Mouse (Mus musculus) liver, embryonic 16.5 days (tissue): Measurements from ENCODE around the gene Cubn. TPM values are rescaled to one million over a fixed set of nuclear protein-coding genes. Genes with fewer than 3 reads are reported as not detected.
A peak's percentile ranks its signal among the peaks of the same experiment; 100 is the strongest.

Experiments
- ATAC-seq: fragments of 200-750 bp; cut with Nextera tagmentation; 2 replicates; pipeline ENCODE4 v1.8.0; 2017; ENCODE audit warnings: low read depth, mild to moderate bottlenecking, moderate number of reproducible peaks, moderate library complexity
- H3K27ac ChIP-seq: fragments of 300-500 bp; sonication (generic); 2 replicates; pipeline ENCODE4 v1.5.1; 2014; ENCODE audit warnings: mild to moderate bottlenecking, low read length
- H3K27me3 ChIP-seq: fragments of 300-500 bp; sonication (generic); 2 replicates; pipeline ENCODE4 v1.6.1; 2014; ENCODE audit warnings: low read depth, low read length, mixed read lengths; ENCODE audit not compliant: control insufficient read depth, insufficient read depth
- H3K36me3 ChIP-seq: fragments of 300-500 bp; sonication (generic); 2 replicates; pipeline ENCODE4 v1.6.1; 2014; ENCODE audit warnings: mild to moderate bottlenecking; ENCODE audit not compliant: control insufficient read depth, insufficient read depth
- H3K4me1 ChIP-seq: fragments of 300-500 bp; sonication (generic); 2 replicates; pipeline ENCODE4 v1.6.1; 2014; ENCODE audit warnings: low read depth, low read length, mixed read lengths; ENCODE audit not compliant: control insufficient read depth
- H3K4me2 ChIP-seq: fragments of 300-500 bp; sonication (generic); 2 replicates; pipeline ENCODE4 v1.6.1; 2014; ENCODE audit warnings: low read depth, low read length, mixed read lengths
- H3K4me3 ChIP-seq: fragments of 300-500 bp; sonication (generic); 2 replicates; pipeline ENCODE4 v1.5.1; 2014; ENCODE audit warnings: low read depth, mild to moderate bottlenecking, low read length
- H3K9ac ChIP-seq: fragments of 300-500 bp; sonication (generic); 2 replicates; pipeline ENCODE4 v1.6.1; 2014; ENCODE audit warnings: low read depth, low read length
- H3K9me3 ChIP-seq: fragments of 300-500 bp; sonication (generic); replicated peaks from 2 replicates; pipeline ENCODE4 v1.6.1; 2016; ENCODE audit warnings: low read length; ENCODE audit not compliant: control insufficient read depth
- WGBS: fragments of 180-500 bp; shearing (Covaris S2); extraction: QIAGEN DNeasy Blood & Tissue Kit; methylation state at CpG from one replicate; pipeline ENCODE4 v1.1.7; 2014; ENCODE audit not compliant: insufficient replicate concordance; 5-methylcytosine and 5-hydroxymethylcytosine counted together
- polyA plus RNA-seq: library from polyadenylated mRNA; unstranded; fragments of >200 nt; fragmentation: Nextera tagmentation; extraction: Ambion mirVana; gene quantifications from 2 replicates; pipeline ENCODE4 v1.2.1, GENCODE M21; 2015

Gene Cubn
- polyA plus RNA-seq = 0.05 and 0.11 TPM in 2 replicates

DNA sequence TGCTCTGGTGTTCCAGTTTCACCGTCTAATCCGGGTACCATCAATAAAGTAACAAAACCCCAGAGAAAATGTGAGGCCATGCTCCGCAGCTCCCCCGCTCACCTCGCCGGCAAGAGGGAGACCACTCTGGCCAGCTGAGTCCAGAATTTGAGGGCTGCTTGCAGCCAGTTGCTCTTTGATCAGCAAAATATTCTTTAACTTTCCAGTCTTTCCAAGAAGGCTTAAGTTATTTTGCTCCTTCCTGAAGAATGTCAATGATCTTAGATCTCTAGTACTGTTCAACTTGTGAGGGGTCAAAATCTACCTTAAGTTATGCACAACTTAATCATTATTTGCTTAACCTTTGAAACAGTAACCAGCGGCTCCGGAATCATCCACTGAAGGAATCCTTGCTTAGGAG, at the start of gene Cubn:
Cubn (minus strand) TSS at position 80 of the 400 bp plus-strand sequence.
- H3K9ac ChIP-seq = no peak within 1 kb of the TSS
- 68% methylated on average over 8 of the region's 8 CpGs for WGBS
- ATAC-seq = no peak
- H3K36me3 ChIP-seq = no peaks in the 10 kb centered on the region
- H3K27ac ChIP-seq = no peak within 1 kb of the TSS
- H3K27me3 ChIP-seq = no peaks in the 10 kb centered on the region
- H3K9me3 ChIP-seq = no peaks in the 10 kb centered on the region
- no peak within 1 kb of the TSS for H3K4me3 ChIP-seq
- H3K4me1 ChIP-seq = no peaks in the 10 kb centered on the region; the same call in 1 of the 2 replicates
- H3K4me2 ChIP-seq = no peak within 1 kb of the TSS

DNA sequence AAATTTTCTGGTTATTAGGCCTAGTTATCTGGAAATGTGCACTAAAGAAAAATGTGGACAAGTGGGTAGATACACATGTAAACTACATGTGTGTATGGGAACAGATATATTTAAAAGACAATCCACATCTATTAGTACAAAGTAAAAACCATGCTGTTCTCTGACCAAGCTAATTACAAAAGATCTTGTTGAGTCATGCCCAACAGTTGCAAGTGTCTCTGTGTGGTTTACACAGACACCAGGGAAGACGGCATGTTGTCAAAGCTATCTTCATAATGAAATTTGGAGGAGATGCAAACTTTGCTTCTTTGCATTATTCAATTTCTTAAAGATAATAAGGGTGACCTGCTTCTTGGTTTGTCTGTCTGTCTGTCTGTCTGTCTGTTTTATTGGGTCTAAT, 48.2 kb upstream of the Cubn start:
- H3K4me3 ChIP-seq = no peak overlapping the region
- H3K4me2 ChIP-seq = no peak overlapping the region
- ATAC-seq = no peak
- H3K9me3 ChIP-seq = no peaks in the 10 kb centered on the region
- no peaks in the 10 kb centered on the region for H3K27me3 ChIP-seq
- no peak overlapping the region for H3K27ac ChIP-seq
- peaks cover 26% of the 10 kb centered on the region for H3K4me1 ChIP-seq
- no peaks in the 10 kb centered on the region for H3K36me3 ChIP-seq
- 34% methylated on average over 1 of the region's 1 CpGs for WGBS
- no peak overlapping the region for H3K9ac ChIP-seq

DNA sequence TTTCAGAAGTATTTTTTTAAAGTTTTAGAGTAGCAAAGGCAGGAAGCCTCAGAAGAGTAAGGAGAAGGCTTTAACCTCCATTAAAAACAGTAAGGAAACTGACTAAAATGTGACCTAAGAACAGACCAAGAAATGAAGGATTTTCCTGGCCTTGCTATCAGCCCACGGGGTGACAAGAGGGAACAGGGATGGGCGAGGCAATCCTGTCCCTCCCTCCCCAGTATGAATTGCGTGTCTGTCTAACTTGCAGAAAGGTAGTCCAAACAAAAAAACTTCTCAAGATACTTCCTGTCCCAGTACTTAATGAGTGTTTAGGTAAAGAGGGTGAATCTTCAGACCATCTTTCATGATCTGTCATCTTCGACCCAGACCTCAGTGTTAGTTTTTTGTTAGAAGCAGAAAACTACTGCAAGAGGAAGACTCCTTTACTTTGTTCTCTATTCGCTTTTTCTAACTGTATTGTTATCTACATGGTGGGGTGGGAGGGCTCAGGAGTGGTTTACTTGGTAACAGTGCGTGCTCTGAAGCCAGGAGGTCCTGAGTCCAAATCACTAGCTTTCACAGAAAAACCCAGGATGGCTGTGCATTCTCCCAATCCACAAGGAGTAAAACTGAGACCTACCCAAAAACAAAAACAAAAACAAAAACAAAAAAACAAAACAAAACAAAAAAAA, 47.2 kb upstream of the Cubn start:
- Histone ChIP-seq H3K4me2 (peak overlapping the region; percentile 18), H3K27ac (0 out of 2 replicates have a peak overlapping the region, but pooled peaks have one; percentile 45), H3K27me3 (no peaks in the 10 kb centered on the region), H3K36me3 (no peaks in the 10 kb centered on the region), H3K9me3 (no peaks in the 10 kb centered on the region), H3K4me1 (peaks cover 20% of the 10 kb centered on the region), H3K4me3 (no peak overlapping the region), H3K9ac (0 out of 2 replicates have a peak overlapping the region, but pooled peaks have one; percentile 10)
- 17% methylated on average over 6 of the region's 6 CpGs for WGBS
- 0 out of 2 replicates have a peak, but pooled peaks have one; percentile 41 for ATAC-seq

DNA sequence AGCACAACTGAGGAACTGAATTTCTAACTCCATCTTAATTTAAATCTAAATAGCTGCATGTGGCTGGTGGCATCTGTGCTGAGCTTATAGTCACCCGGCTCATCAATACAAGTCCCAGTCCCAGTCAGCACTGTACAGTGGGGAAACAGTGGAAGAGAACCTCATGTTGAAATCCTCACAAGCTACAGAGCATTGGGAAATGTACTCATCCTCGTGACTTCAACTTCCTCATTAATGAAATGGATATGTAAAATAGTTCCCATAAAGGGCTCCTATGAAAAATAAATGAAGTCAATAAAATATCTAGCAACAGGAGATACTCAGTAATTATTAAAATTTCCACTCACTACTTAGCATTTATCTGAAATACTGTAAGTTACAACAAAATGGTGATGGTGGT, 46.6 kb upstream of the Cubn start:
- H3K9ac ChIP-seq = no peak overlapping the region
- WGBS = 60% methylated on average over 2 of the region's 2 CpGs
- H3K27ac ChIP-seq = peak overlapping the region; percentile 21
- H3K4me3 ChIP-seq = no peak overlapping the region
- peaks cover 18% of the 10 kb centered on the region for H3K4me1 ChIP-seq
- H3K9me3 ChIP-seq = no peaks in the 10 kb centered on the region
- H3K36me3 ChIP-seq = no peaks in the 10 kb centered on the region
- ATAC-seq = peak; percentile 54
- no peaks in the 10 kb centered on the region for H3K27me3 ChIP-seq
- no peak overlapping the region for H3K4me2 ChIP-seq

DNA sequence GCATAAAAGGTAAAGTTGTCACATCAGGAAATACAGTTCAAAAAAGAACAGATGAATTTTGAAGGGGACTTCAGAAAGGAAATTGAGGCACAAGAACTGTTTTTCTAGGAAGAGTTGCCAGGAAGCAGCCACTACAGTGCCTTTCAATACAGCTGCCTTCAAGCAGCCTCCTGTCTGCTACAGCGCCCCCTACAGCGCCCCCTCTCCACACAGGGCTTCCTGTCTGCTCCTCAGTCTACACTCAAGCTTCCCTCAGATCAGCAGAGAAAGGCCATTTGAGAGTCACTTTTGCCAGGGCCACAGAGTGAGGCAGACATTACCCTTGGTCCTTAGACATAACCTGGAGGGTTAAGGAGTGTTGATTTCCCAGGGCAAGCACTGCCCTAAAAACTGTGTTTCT, 46.1 kb upstream of the Cubn start:
- Histone ChIP-seq H3K9ac (peak overlapping the region; percentile 16; the same call in 1 of the 2 replicates), H3K36me3 (no peaks in the 10 kb centered on the region), H3K27me3 (no peaks in the 10 kb centered on the region), H3K4me1 (peaks cover 16% of the 10 kb centered on the region), H3K27ac (peak overlapping the region; percentile 21), H3K4me3 (no peak overlapping the region), H3K4me2 (no peak overlapping the region), H3K9me3 (no peaks in the 10 kb centered on the region)
- 24% methylated on average over 2 of the region's 2 CpGs for WGBS
- ATAC-seq = peak; percentile 65

DNA sequence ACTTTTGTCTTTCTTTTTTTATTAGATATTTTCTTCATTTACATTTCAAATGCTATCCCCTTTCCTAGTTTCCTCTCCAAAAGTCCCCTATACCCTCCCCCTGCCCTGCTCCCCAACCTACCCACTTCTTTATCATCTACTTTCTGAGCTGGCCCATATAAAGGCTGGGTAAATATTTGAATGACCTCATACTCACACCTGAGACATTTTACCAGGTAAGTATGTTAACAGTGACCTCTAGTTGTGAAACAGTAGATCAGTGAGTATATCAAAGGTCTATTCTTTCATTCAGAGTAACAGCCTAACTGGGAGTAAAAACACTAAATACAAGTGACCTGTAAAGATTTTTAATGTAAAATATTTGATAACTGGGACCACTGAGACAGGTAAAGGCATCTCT, 45.1 kb upstream of the Cubn start:
- H3K9me3 ChIP-seq = no peaks in the 10 kb centered on the region
- H3K9ac ChIP-seq = no peak overlapping the region
- peak; percentile 45; the same call in 1 of the 2 replicates for ATAC-seq

DNA sequence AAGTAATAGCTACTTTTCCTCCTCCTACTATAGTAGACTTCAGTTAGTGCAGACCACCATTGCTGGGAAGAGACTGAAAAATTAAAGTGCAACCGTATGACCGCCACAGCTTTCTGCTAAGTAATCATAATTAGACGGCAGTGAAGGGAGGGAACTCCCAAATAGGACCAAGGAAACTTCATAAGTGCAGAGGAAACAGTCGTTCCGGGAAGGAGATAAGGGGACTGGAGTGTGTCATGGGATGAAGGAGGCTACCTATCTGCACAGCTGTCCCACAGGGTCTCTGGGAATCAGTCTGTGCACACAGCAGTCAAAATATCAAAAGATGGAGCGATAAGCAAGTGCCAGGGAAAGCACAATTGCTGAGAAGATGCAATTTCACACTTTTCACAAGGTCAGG, 39.0 kb upstream of the Cubn start:
- H3K9ac ChIP-seq = no peak overlapping the region
- H3K36me3 ChIP-seq = no peaks in the 10 kb centered on the region
- WGBS = 64% methylated on average over 6 of the region's 6 CpGs
- no peak overlapping the region for H3K4me3 ChIP-seq
- H3K9me3 ChIP-seq = no peaks in the 10 kb centered on the region
- H3K4me1 ChIP-seq = peaks cover 17% of the 10 kb centered on the region
- H3K27me3 ChIP-seq = no peaks in the 10 kb centered on the region
- no peak for ATAC-seq
- no peak overlapping the region for H3K4me2 ChIP-seq
- H3K27ac ChIP-seq = no peak overlapping the region

More for the DNA sequence above, 45.1 kb upstream of the Cubn start:
- no peak overlapping the region for H3K27ac ChIP-seq
- H3K27me3 ChIP-seq = no peaks in the 10 kb centered on the region
- no peaks in the 10 kb centered on the region for H3K36me3 ChIP-seq
- no peak overlapping the region for H3K4me2 ChIP-seq
- H3K4me3 ChIP-seq = no peak overlapping the region
- peaks cover 16% of the 10 kb centered on the region for H3K4me1 ChIP-seq

DNA sequence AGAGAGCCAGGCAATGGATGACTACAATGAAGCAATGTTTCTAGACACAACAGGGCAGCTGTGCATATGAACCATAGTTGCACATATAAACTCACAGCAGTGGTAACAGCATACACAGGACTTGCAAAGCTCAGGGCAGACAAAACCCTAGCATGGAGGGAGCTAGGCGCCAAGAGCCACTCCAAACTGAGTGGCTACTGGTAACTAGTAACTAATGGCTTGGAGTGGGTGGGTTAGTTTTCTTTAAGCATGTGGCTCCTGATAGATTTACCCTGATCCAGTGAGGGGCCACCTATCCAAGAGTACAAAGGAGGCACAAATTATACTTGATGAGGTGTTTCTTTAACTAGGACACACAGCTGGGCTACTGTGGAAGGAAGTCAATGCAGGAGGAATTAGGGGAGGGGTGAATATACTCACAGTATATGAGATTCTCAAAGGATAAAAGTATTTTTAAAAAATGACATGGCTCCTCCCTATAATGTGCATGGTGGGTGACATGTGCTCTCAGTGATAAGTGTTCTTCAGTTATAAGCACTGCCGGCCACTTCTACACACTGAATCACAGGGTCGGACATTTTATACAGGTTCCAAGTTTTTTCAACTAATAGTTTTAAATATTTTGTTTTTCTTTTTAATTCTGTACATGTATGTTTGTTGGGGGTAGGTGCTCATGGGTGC, 37.8 kb upstream of the Cubn start:
- no peak overlapping the region for H3K4me3 ChIP-seq
- H3K9me3 ChIP-seq = no peaks in the 10 kb centered on the region
- WGBS = 36% methylated on average over 3 of the region's 3 CpGs
- no peaks in the 10 kb centered on the region for H3K36me3 ChIP-seq
- peak; percentile 58; the same call in 1 of the 2 replicates for ATAC-seq
- no peak overlapping the region for H3K27ac ChIP-seq
- no peaks in the 10 kb centered on the region for H3K27me3 ChIP-seq
- peaks cover 23% of the 10 kb centered on the region for H3K4me1 ChIP-seq
- H3K9ac ChIP-seq = no peak overlapping the region
- no peak overlapping the region for H3K4me2 ChIP-seq

DNA sequence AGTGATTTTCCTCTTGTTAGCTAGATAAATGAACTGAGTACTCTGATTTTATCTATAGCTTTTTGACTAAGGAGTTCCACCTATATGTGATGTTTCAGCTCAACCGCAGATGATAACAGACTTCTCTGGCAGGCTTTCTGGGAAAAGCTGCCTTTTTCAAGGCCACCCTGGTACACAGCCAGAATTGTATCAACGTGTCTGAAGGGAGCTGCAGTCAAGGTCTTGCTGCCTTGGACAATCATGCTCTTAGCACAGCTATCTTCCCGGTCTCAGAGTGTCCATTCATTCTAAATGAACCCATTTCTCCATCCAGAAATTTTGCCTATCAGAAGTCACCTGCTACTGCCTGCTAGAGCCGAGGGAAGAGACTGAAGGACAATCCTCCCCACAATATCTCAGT, 35.9 kb upstream of the Cubn start:
- H3K27ac ChIP-seq = peak overlapping the region; percentile 19; the same call in 1 of the 2 replicates

More for the DNA sequence above, 35.9 kb upstream of the Cubn start:
- H3K4me3 ChIP-seq = no peak overlapping the region
- peaks cover 37% of the 10 kb centered on the region for H3K4me1 ChIP-seq
- H3K4me2 ChIP-seq = no peak overlapping the region
- 59% methylated on average over 4 of the region's 4 CpGs for WGBS
- H3K27me3 ChIP-seq = no peaks in the 10 kb centered on the region
- no peaks in the 10 kb centered on the region for H3K36me3 ChIP-seq
- no peaks in the 10 kb centered on the region for H3K9me3 ChIP-seq
- no peak overlapping the region for H3K9ac ChIP-seq
- ATAC-seq = no peak
